Mouse (Mus musculus) heart, embryonic 10.5 days (tissue): ENCODE results near the gene Olfr360. TPM values are rescaled to one million over a fixed set of nuclear protein-coding genes. Genes with fewer than 3 reads are reported as not detected.
"Not testable (repeated sequence)": the region's sequence is repeated elsewhere in the genome, so short reads cannot be mapped to it uniquely, and the experiment has no call there.

Experiments used
- DNase-seq: peaks from one replicate; pipeline ENCODE4 v3.0.0-alpha.2; 2017; ENCODE audit warnings: low spot score
- H3K27ac ChIP-seq: fragments of 300-500 bp; sonication (generic); 2 replicates; pipeline ENCODE4 v1.5.1; 2016; ENCODE audit warnings: mild to moderate bottlenecking
- H3K27me3 ChIP-seq: fragments of 300-500 bp; sonication (generic); 2 replicates; pipeline ENCODE4 v1.6.1; 2016; ENCODE audit warnings: mild to moderate bottlenecking; ENCODE audit not compliant: poor library complexity, insufficient read depth, severe bottlenecking
- H3K36me3 ChIP-seq: fragments of 300-500 bp; sonication (generic); 2 replicates; pipeline ENCODE4 v1.6.1; 2016; ENCODE audit warnings: mild to moderate bottlenecking, moderate library complexity
- H3K4me1 ChIP-seq: fragments of 300-500 bp; sonication (generic); 2 replicates; pipeline ENCODE4 v1.6.1; 2016; ENCODE audit warnings: mild to moderate bottlenecking
- H3K4me3 ChIP-seq: fragments of 300-500 bp; sonication (generic); 2 replicates; pipeline ENCODE4 v1.5.1; 2016; ENCODE audit warnings: mild to moderate bottlenecking, moderate library complexity
- H3K9me3 ChIP-seq: fragments of 300-500 bp; sonication (generic); 2 replicates; pipeline ENCODE4 v1.6.1; 2016; ENCODE audit warnings: mild to moderate bottlenecking, moderate library complexity
- WGBS: fragments of 180-500 bp; shearing (Covaris S2); methylation state at CpG from one replicate; pipeline ENCODE4 v1.1.7; 2016; 5-methylcytosine and 5-hydroxymethylcytosine counted together
- polyA plus RNA-seq: library from polyadenylated mRNA; unstranded; fragments of >200 nt; fragmentation: Nextera tagmentation; extraction: Ambion mirVana; gene quantifications from 2 replicates; pipeline ENCODE4 v1.2.1, GENCODE M21; 2016

Olfr360 gene
- not detected in 2 replicates for polyA plus RNA-seq

GRCm38 (mm10) chr2:37065446-37065845 is at the start of gene Olfr360:
TSS of gene Olfr360 (plus strand) at chr2:37065746.
- DNase-seq: no peak
- Histone ChIP-seq H3K9me3 (peaks cover under 1% of the 10 kb centered on the region; the same call in 1 of the 2 replicates), H3K27ac (no peak within 1 kb of the TSS), H3K36me3 (no peaks in the 10 kb centered on the region), H3K4me3 (no peak within 1 kb of the TSS), H3K27me3 (no peaks in the 10 kb centered on the region), H3K4me1 (no peaks in the 10 kb centered on the region)

- H3K36me3 ChIP-seq, DNase-seq, H3K4me1 ChIP-seq, H3K9me3 ChIP-seq, H3K27ac ChIP-seq, H3K4me3 ChIP-seq, H3K27me3 ChIP-seq: not testable (repeated sequence)
- WGBS: 80% methylated on average over 1 of the region's 1 CpGs
Observed at GRCm38 (mm10) chr2:37089190-37089589, 23.6 kb downstream of the Olfr360 start, which contains the start of gene Olfr361. TSS of gene Olfr361 (minus strand) at chr2:37089290.

- Histone ChIP-seq H3K9me3 (peaks cover 10% of the 10 kb centered on the region; the same call in 1 of the 2 replicates), H3K4me1 (no peaks in the 10 kb centered on the region), H3K4me3 (no peak within 1 kb of the TSS), H3K36me3 (no peaks in the 10 kb centered on the region), H3K27ac (no peak within 1 kb of the TSS), H3K27me3 (no peaks in the 10 kb centered on the region)
- WGBS: 70% methylated on average over 1 of the region's 1 CpGs
- no peak for DNase-seq
Observed at GRCm38 (mm10) chr2:37117810-37118209, 52.3 kb downstream of the Olfr360 start, which contains the start of gene Olfr362. TSS of gene Olfr362 (minus strand) at chr2:37117910.

Other genes starting within 250 kb of the Olfr360 start
- not detected in 2 replicates for gene Olfr3, start 248.7 kb upstream of the Olfr360 start, polyA plus RNA-seq
- not detected in 2 replicates for gene Olfr350, start 219.4 kb upstream of the Olfr360 start, polyA plus RNA-seq
- not detected in 2 replicates for gene Olfr351, start 203.1 kb upstream of the Olfr360 start, polyA plus RNA-seq
- gene Olfr352, start 197.3 kb upstream of the Olfr360 start, polyA plus RNA-seq: not detected in 2 replicates
- not detected in 2 replicates for gene Olfr353, start 172.8 kb upstream of the Olfr360 start, polyA plus RNA-seq
- gene Olfr354, start 160.1 kb upstream of the Olfr360 start, polyA plus RNA-seq: not detected in 2 replicates
- gene Olfr355, start 136.8 kb upstream of the Olfr360 start, polyA plus RNA-seq: not detected in 2 replicates
- gene Olfr356, start 128.6 kb upstream of the Olfr360 start, polyA plus RNA-seq: not detected in 2 replicates
- not detected in 2 replicates for gene Olfr357, start 71.9 kb upstream of the Olfr360 start, polyA plus RNA-seq
- not detected in 2 replicates for gene Olfr358, start 56.4 kb upstream of the Olfr360 start, polyA plus RNA-seq
- not detected in 2 replicates for gene Olfr361, start 23.5 kb downstream of the Olfr360 start, polyA plus RNA-seq
- gene Olfr362, start 52.2 kb downstream of the Olfr360 start, polyA plus RNA-seq: not detected in 2 replicates
- gene Olfr364-ps1, start 73.6 kb downstream of the Olfr360 start, polyA plus RNA-seq: not detected in 2 replicates
- not detected in 2 replicates for gene Olfr365, start 122.5 kb downstream of the Olfr360 start, polyA plus RNA-seq
- not detected in 2 replicates for gene Olfr366, start 145.8 kb downstream of the Olfr360 start, polyA plus RNA-seq